Mouse (Mus musculus): ENCODE results near the gene Cmah. TPM values are rescaled to one million over a fixed set of nuclear protein-coding genes. Genes with fewer than 3 reads are reported as not detected.

Cmah gene
- total RNA-seq, 4 experiments from 2014 or later: 0.47 to 1.5 (median 0.83) TPM

GRCm38 (mm10) chr13:24480824-24481223 lies 153.6 kb downstream of the Cmah start:
- DNase-seq (ENCODE audit: low spot score in 2 of 2): no peak

DNA sequence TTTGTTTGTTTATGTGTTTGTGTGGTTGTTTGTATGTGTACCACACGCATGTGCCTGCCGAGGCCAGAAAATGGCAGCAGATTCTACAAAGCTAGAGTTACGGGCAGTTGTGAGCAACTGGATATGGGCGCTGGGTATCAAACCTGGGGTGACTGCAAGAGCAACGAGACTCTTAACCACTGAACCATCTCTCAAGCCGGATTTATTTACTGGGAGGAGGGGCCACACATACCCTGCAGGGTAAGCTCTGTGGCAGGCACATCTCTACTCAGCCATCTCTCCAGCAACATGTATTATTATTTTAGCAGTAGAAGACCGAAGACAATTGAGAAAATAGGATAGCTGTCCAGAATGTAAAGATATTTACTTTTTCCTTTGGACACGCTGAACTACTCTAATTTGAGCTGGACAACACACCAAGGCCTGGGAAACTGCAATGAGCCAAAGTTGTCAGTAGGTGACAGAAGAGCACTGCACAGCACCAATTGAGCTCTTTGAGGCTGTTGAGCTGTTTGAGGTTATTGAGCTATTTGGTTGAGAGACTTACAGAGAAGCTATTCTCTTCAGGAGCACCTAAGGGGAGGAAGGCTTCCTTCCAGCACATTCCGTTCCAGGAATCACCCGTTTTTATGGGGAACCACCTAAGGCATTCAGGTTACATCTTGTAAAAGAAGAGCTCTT lies 154.6 kb downstream of the Cmah start:
- DNase-seq (ENCODE audit: low spot score in 2 of 2): peak; percentile 25 to 72

DNA sequence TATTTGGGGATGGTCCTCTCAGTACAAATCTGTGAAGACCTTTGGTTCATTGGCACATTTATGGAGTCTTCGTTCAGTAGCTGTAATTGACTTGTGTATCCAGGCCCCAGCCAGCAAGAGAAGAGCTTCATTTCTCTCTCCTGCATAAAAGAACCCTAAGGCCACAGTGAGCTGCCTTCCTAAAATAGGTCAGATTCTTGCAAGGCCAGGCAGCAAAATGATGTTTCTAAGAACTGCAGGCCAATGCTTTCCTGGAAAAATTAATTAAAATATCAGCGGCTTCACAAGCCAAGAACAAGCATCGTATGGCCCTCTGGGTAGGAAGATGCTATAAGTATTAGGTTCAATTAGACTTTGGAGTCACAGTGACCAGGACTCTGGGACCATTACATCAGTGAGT lies 156.5 kb downstream of the Cmah start:
- no peak for DNase-seq (ENCODE audit: low spot score in 2 of 2)

DNA sequence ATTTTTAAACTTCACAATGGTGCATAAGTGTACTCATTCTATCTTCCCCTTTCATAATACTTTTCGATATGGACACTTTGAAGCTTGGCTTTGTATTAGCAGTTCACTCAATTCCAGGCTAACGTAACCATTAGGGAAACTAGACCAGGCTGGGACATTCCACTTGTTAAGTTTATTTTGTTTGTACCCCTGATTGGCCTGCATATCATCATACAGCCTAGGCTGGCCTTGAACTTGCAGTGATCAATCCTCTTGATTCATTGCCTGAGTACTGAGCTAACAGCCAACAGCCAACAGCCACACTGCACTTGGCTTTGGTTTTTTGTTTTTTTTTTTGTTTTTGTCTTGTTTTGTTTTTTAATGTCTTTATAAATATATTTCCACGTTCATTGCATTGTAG lies 157.6 kb downstream of the Cmah start:
- DNase-seq (ENCODE audit: low spot score in 2 of 2): no peak

DNA sequence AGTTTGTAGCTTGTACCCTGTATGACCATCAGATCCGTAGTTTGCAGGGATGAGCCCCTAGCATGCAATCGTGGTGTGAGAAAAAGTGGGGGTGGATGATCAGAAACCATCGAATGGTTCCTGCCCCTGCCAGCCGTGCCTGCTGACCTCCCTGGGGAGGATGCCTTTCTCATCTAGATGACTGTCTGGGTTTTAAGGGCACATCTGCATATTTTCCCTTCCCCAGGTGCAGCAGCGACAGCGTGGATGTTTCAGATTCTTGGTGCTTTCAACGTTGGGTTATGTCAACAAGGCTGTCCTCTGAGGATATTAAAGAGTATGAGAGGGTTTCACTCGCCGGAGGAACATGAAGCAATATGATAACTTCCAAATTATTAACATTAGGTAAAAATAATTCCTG lies 158.8 kb downstream of the Cmah start:
- DNase-seq (ENCODE audit: low spot score in 2 of 2): no peak

DNA sequence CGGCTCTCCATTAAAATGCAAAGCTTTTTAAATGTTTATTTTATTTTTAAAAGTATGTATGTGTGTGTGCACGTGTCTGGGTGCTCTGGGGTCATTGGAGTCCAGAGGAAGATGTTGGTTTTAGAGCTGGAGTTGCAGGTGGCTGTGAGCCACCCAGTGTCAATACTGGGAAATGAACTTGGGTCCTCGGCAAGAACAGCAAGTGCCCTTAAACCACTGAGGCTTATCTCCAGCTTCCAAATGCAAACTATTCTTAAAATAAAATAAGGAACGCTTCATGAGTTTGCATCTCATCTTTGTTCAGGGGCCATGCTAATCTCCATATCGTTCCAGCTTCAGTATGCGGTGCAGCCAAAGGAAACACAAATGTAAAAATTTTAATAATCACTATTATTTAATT lies 159.2 kb downstream of the Cmah start:
- DNase-seq (ENCODE audit: low spot score in 2 of 2): no peak

GRCm38 (mm10) chr13:24487061-24487460 lies 159.9 kb downstream of the Cmah start:
- DNase-seq (ENCODE audit: low spot score in 2 of 2): no peak

DNA sequence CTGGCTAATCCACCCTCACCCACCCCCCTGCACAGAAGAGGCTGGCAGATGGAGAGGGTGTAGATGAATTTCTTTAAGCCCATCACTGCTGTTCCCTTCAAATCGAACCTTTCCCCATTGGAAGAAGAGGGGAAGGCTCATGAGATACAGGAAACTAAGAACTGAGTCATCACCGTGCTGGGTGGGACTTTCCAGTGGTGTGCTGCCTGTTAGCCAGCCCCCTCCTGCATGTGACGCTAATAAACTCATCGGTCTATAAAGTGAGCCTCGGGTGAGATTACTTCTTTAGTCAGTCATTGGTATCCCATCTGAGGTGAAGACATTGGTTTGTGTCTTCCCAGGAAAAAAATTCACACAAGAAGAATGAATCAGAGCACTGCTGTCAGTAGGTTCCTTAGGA lies 160.3 kb downstream of the Cmah start:
- DNase-seq (ENCODE audit: low spot score in 2 of 2): no peak

DNA sequence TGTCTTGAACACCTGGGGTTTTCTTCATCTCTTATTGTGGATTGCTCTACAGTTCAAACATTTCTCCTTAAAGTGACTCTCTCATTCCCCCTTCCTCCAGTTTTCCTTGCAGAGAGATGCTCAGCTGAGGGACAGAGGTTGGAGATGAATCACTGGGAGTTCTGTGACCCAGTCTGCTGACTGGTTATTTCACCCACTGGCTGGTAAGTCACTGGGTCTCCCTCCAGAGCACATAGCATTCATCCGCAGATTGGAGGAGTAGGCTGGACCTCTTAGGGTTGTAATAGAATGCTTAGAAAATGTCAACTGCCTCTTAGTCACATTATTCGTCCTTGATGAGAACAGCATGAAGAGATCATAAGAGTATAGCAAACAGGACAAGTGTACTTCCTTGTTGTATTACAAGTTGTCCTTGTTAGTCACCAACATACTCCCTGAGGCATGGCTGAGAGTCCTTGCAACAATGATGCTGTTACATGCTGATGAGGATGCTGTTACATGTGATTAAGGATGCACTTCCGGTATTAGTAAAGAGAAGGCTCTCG lies 161.4 kb downstream of the Cmah start:
- no peak for DNase-seq (ENCODE audit: low spot score in 2 of 2)

GRCm38 (mm10) chr13:24489515-24489914 lies 162.3 kb downstream of the Cmah start:
- DNase-seq (ENCODE audit: low spot score in 2 of 2): no peak

DNA sequence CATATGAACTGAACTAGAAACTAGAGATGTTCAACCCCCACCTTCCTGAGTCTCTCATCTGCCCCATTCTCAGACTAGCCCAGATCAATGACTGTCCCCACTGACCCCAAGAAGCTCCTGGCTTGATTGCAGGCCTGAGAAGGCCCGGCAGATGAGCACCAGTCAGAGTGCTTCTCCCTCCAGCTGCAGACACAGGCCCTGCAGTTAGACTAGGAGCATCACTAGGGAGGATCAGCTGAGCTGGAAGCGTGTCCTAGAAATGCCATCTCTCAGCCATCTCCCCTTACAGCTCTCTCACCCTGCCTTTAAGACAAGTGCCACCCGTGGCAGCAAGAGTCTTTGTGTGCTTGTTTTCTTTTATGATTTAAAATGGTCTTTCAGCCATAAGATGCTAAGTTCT lies 162.8 kb downstream of the Cmah start:
- no peak for DNase-seq (ENCODE audit: low spot score in 2 of 2)

- no peak for DNase-seq (ENCODE audit: low spot score in 2 of 2)
Measured at GRCm38 (mm10) chr13:24491101-24491500, 163.9 kb downstream of the Cmah start.

GRCm38 (mm10) chr13:24493784-24494183 lies 166.6 kb downstream of the Cmah start:
- peak in 1 of 2 experiments; percentile 5 for DNase-seq (ENCODE audit: low spot score in 2 of 2)

DNA sequence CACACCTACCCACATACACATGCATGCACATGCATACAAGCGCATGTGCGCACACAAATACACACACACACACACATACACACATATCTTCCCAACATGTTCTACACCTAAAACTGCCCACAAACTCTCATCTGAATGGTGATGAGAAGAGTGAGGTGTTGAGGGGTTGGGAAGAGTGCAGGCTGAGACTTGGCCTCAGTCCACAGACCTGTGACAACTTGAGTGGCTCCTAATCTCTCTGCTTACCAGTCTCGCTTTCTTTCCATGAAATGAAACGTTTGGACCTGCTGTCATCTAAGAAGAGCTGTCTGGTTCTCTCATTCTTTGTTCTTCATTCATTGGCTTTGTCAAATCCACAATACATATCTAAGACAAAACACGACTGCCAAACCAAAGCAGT lies 169.1 kb downstream of the Cmah start:
- DNase-seq (ENCODE audit: low spot score in 2 of 2): no peak

- no peak for DNase-seq (ENCODE audit: low spot score in 2 of 2)
Measured at GRCm38 (mm10) chr13:24497001-24497400, 169.8 kb downstream of the Cmah start.

- no peak for DNase-seq (ENCODE audit: low spot score in 2 of 2)
Measured at GRCm38 (mm10) chr13:24498342-24498741, 171.1 kb downstream of the Cmah start.

GRCm38 (mm10) chr13:24499505-24499904 lies 172.3 kb downstream of the Cmah start:
- DNase-seq (ENCODE audit: low spot score in 2 of 2): peak in 1 of 2 experiments; percentile 16

DNA sequence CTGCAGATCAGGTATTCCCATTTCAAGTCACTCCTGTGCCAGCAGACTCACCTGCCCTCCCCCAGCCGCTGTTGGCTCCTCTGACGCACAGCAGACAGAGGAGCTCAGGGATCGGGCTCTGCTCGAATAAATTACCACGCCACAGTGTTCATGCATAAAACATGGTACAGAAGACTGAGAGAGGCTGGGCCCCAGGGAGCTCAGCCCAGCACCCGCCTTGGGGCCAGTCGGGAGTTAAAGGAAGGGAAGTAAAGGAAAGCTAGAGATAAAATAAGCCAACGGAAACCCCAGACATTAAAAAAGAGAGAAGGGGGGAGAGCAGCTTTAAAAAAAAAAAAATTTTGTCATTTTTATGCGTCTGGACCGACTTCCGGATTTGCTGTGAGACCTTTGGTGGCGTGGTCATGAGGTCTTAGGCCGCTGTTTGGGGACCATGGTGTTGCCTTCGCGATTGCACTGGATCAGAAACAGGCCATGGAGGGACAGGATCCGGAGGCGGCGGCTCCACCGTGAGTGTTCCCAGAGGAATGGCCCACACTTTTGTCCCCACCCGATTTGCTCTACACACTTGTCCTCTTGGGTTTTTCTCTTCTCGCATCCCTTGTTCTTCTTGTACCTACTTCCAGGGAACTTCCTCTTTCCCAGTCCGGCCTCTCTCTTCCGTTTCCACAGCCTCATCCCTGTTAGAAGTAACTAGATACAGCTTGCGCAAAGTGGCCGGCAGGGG lies 174.1 kb downstream of the Cmah start:
- DNase-seq (ENCODE audit: low spot score in 2 of 2): no peak

DNA sequence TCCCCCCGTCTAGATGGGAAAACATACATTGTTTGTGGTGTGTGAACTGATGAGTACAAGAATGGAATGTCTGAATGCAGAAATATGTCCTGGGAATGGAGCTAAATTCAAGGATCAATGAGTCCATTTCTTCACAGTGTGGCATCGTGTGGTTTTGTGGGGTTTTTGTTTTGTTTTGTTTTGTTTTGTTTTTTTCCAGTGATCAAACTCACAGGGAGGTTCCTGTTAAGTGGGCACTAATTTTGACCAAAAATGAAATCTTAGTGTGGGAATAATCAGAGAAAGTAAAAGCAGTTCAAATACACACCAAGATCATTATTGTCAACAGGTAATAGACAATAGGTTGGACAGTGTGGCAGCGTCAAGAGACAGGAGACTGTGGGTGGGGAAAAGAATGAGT lies 174.7 kb downstream of the Cmah start:
- no peak for DNase-seq (ENCODE audit: low spot score in 2 of 2)

- DNase-seq (ENCODE audit: low spot score in 2 of 2): no peak
Measured at GRCm38 (mm10) chr13:24505812-24506211, 178.6 kb downstream of the Cmah start.

GRCm38 (mm10) chr13:24507156-24507555 lies 180.0 kb downstream of the Cmah start:
- no peak for DNase-seq (ENCODE audit: low spot score in 2 of 2)

GRCm38 (mm10) chr13:24508917-24509316 lies 181.7 kb downstream of the Cmah start:
- no peak for DNase-seq (ENCODE audit: low spot score in 2 of 2)

DNA sequence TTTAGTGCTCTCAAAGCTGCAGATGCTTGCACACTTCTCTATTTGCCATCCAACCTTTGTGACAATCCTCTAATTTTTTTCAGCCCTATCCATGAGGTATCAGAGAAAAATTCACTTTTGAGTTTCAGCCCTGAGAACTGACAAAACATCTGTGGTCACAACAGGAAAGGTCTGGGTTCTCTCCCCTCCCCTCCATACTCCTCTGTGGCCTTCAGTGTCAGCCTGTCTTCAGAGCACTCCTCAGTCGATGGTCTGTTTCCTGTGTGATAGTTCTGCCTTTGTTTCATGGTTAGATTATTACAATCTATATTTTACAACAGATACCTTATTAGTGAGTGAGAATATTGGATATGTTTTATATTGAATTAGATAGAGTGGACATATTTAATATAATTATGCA lies 184.2 kb downstream of the Cmah start:
- DNase-seq (ENCODE audit: low spot score in 2 of 2): no peak
